In the genomic region with DNA sequence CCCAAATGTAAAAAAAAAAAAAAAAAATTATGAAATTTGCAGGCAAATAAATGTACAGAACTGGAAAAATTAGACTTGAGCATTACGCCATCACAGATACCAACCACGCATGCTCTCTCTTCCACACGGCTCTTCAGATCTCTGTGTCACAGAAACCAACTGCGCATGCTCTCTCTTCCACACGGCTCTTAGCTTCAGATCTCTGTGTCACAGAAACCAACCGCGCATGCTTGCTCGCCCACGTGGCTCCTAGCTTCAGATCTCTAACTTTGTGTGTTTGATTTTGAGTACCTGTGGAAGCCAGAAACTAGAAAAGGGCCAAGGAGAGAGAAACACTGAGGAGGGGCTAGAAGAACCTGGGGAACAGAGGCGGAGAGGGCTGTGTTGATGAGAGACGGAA, we compare ENCODE assay signal across 18 mouse cellular contexts.
"Had no signal": no experiment of that assay in that cellular context is flagged by ENCODE, and none has a peak within 500 bp of the region (broad histone marks: within the 10 kb centered on the region; RNA-seq: fewer than 3 reads in every experiment).

No protein-coding gene starts in this region.

- H3K4me2 ChIP-seq: lung, embryonic 15.5 days; midbrain, embryonic 11.5 days; midbrain, embryonic 13.5 days; midbrain, embryonic 15.5 days; neural tube, embryonic 12.5 days; stomach, embryonic 15.5 days had no signal

- H3K9ac ChIP-seq: liver, postnatal 0 days; lung, embryonic 15.5 days; midbrain, embryonic 13.5 days; midbrain, embryonic 15.5 days; neural tube, embryonic 12.5 days; stomach, embryonic 15.5 days had no signal

- H3K4me3 ChIP-seq: lung, embryonic 15.5 days; megakaryocyte, embryonic 14.5 days; midbrain, embryonic 13.5 days; midbrain, embryonic 15.5 days; neural tube, embryonic 12.5 days; stomach, embryonic 15.5 days had no signal

- DNase-seq: liver, postnatal 0 days; lung, adult 2 months; lung, postnatal 14 days; lung, postnatal 36 days; right cerebral cortex, postnatal 14 days; thymus, adult 18-20 months; thymus, postnatal 14 days; thymus, postnatal 36 days had no signal

- H3K4me1 ChIP-seq: lung, embryonic 15.5 days; midbrain, embryonic 15.5 days; neural tube, embryonic 12.5 days; stomach, embryonic 15.5 days had no signal

- H3K27ac ChIP-seq: lung, embryonic 15.5 days; macrophage; midbrain, embryonic 13.5 days; midbrain, embryonic 15.5 days; neural tube, embryonic 12.5 days; stomach, embryonic 15.5 days; stomach, postnatal 0 days had no signal

- H3K9me3 ChIP-seq: lung, embryonic 15.5 days; midbrain, embryonic 13.5 days; midbrain, embryonic 15.5 days; neural tube, embryonic 12.5 days; stomach, embryonic 15.5 days had no signal

- H3K27me3 ChIP-seq: lung, embryonic 15.5 days; megakaryocyte, embryonic 14.5 days; midbrain, embryonic 13.5 days; midbrain, embryonic 15.5 days; neural tube, embryonic 12.5 days; stomach, embryonic 15.5 days had no signal

- ATAC-seq: liver, postnatal 0 days; lung, postnatal 0 days; midbrain, embryonic 13.5 days; midbrain, embryonic 15.5 days had no signal
